Mouse (Mus musculus): ENCODE measurements at regions not wholly inside any gene's neighbourhood (a gene's known extent, or its start where the extent isn't known, plus 50 kb on each side); places are given as distances from the start of the nearest gene placed in this dataset.
A peak's percentile ranks its signal among the peaks of the same experiment; 100 is the strongest.

DNA sequence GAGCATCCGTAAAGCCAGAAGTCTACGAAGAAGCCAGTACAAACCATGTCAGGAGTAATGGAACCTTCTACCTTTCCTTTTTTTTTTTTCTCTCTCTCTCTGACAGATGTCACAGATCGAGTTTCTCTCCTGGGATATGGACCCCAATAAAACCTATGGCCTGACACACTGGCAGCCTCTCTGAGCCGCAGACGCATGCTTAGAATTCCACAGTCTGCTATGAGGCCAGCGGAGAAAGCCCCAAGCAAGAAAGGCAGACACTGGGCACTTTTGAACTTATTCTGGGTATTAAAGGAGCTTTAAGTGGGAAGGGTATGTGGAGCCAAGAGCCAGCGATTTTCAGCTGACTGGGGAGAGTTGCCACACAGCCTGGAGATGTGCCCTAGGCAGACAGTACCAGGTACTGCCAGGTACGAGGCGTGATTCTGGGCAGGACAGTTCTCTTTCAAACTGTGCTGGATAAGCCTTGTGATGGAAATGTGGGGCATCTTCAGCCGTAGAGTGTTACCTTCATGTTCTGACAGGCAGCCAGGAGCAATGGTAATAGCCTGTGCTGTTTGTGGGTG lies 271.8 kb downstream of the Foxo1 start:
- Histone ChIP-seq H3K9ac (ENCODE audit: low read depth, low read length) (no peak overlapping the region), H3K4me2 (replicated peaks; ENCODE audit: low read depth, low read length) (no peak overlapping the region), H3K27ac (ENCODE audit: low read depth, low read length) (no peak overlapping the region), H3K4me3 (ENCODE audit: low read depth, low read length) (no peak overlapping the region), H3K4me1 (replicated peaks; ENCODE audit: control insufficient read depth, insufficient read depth, low read length) (no peaks in the 10 kb centered on the region), H3K27me3 (ENCODE audit: control insufficient read depth, insufficient read depth, low read length) (no peaks in the 10 kb centered on the region; the same call in 1 of the 2 replicates), H3K36me3 (ENCODE audit: control insufficient read depth, insufficient read depth, low read length) (no peaks in the 10 kb centered on the region), H3K9me3 (ENCODE audit: control insufficient read depth, low read length) (no peaks in the 10 kb centered on the region)
- no peak for ATAC-seq (ENCODE audit: low FRiP score)
- WGBS, result 54% methylated on average over 10 of the region's 10 CpGs
- no peak for DNase-seq (ENCODE audit: low spot score)

DNA sequence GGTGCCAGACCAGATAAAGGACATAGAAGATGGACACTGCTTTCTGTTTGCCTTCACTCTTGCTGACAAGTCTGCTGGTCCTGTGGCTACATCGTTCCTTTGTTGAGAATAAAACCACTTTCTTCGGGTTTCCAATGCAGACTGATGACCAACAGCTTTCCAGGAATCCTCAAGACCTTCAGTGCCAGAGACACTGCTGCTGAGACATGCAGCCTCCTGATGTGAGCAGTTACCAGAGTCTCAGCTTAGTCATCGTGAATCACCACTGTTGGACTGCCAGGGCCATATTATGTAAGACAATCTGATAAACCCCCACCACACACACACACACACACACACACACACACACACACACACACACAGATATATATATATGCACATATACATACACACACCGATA lies 270.2 kb downstream of the Foxo1 start:
- Histone ChIP-seq H3K27ac (ENCODE audit: low read depth, low read length) (no peak overlapping the region), H3K27me3 (ENCODE audit: control insufficient read depth, insufficient read depth, low read length) (no peaks in the 10 kb centered on the region; the same call in 1 of the 2 replicates), H3K4me3 (ENCODE audit: low read depth, low read length) (no peak overlapping the region), H3K4me2 (replicated peaks; ENCODE audit: low read depth, low read length) (no peak overlapping the region), H3K9me3 (ENCODE audit: control insufficient read depth, low read length) (no peaks in the 10 kb centered on the region), H3K4me1 (replicated peaks; ENCODE audit: control insufficient read depth, insufficient read depth, low read length) (no peaks in the 10 kb centered on the region), H3K36me3 (ENCODE audit: control insufficient read depth, insufficient read depth, low read length) (no peaks in the 10 kb centered on the region), H3K9ac (ENCODE audit: low read depth, low read length) (no peak overlapping the region)
- 92% methylated on average over 4 of the region's 4 CpGs for WGBS
- ATAC-seq (ENCODE audit: low FRiP score) (no peak), DNase-seq (ENCODE audit: low spot score) (no peak)

DNA sequence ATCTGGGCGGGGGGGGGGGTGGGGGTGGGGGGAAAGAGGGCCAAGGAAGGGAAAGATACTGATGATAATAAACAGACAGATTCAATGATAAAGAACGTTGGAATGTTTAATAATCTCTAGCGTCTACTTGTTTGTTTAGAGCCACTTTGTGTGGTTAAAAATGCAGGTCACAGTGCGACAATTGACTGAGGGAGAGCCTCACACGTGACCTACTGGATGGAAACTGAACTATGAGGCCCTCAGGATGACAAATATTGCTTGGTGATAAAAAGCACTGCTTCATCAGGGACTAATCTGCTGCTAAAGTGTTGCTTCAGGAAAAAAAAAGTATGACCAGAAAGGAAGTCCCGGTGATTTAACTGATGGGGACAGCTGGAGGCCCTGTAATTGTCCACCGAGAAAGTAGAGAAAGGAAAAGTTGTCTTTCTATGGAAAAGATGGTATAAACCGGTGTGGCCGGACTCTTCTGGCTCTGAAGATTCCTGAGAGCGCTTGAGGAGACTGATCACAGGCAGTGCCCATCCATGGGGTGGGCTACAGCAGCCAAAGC lies 269.3 kb downstream of the Foxo1 start:
- ATAC-seq (ENCODE audit: low FRiP score), result no peak
- Histone ChIP-seq H3K9me3 (ENCODE audit: control insufficient read depth, low read length) (no peaks in the 10 kb centered on the region), H3K27me3 (ENCODE audit: control insufficient read depth, insufficient read depth, low read length) (no peaks in the 10 kb centered on the region; the same call in 1 of the 2 replicates), H3K9ac (ENCODE audit: low read depth, low read length) (no peak overlapping the region), H3K4me3 (ENCODE audit: low read depth, low read length) (no peak overlapping the region), H3K4me2 (replicated peaks; ENCODE audit: low read depth, low read length) (no peak overlapping the region), H3K4me1 (replicated peaks; ENCODE audit: control insufficient read depth, insufficient read depth, low read length) (no peaks in the 10 kb centered on the region), H3K27ac (ENCODE audit: low read depth, low read length) (no peak overlapping the region), H3K36me3 (ENCODE audit: control insufficient read depth, insufficient read depth, low read length) (no peaks in the 10 kb centered on the region)
- 79% methylated on average over 10 of the region's 10 CpGs for WGBS
- no peak for DNase-seq (ENCODE audit: low spot score)

DNA sequence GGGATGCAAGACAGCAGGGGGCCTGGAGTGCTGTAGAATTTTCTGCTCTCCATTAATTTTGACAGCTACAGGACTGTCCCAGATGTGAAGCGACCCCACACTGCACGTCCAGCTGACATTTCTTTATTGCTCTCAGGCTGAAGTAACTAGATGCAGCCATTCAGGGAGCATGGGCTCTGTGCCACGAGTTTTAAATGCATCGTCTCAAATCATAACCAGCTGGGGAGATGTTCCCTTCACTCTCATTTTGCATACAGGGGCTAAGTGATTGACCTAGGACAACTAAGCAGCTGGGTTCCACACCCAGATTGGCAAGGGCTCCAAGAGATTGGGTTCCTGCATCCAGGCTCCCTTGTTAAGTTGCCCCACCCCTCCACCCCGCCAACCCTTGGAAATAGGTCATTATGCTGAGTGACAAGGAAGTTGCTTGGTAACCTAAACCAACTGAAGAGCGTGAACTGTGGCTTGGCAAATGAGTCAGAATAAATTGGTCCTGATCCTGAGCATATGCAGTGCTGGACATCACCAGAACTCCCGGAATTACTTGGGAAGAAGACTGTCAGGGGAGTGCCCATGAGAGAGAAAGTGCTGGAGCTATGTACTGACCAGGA lies 267.4 kb downstream of the Foxo1 start:
- Histone ChIP-seq H3K36me3 (ENCODE audit: control insufficient read depth, insufficient read depth, low read length) (no peaks in the 10 kb centered on the region), H3K9me3 (ENCODE audit: control insufficient read depth, low read length) (no peaks in the 10 kb centered on the region), H3K9ac (ENCODE audit: low read depth, low read length) (no peak overlapping the region), H3K4me2 (replicated peaks; ENCODE audit: low read depth, low read length) (no peak overlapping the region), H3K27ac (ENCODE audit: low read depth, low read length) (no peak overlapping the region), H3K4me1 (replicated peaks; ENCODE audit: control insufficient read depth, insufficient read depth, low read length) (no peaks in the 10 kb centered on the region), H3K27me3 (ENCODE audit: control insufficient read depth, insufficient read depth, low read length) (no peaks in the 10 kb centered on the region; the same call in 1 of the 2 replicates), H3K4me3 (ENCODE audit: low read depth, low read length) (no peak overlapping the region)
- peak; percentile 25; the same call in 1 of the 2 replicates for ATAC-seq (ENCODE audit: low FRiP score)
- DNase-seq (ENCODE audit: low spot score), result peak; percentile 44
- 33% methylated on average over 7 of the region's 7 CpGs for WGBS

DNA sequence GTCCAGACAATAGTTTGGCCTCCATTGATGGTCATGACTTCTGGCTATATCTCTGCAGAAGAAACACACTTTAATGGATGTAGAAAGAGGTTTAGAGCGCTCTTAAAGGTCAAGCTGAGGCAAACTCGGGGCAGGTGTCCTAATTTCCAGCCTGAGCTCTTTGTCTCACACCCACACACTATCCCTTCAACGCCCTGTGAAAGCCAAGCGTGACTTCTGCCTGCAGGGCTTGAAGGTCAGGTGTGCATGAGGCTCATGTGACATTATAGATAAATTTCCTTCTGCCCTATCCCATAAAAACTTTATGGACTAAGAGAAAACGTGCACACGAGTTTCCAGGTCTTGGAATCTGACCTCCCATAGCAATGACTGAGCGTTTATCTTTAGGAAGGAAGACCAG lies 266.0 kb downstream of the Foxo1 start:
- no peaks in the 10 kb centered on the region for H3K36me3 ChIP-seq (ENCODE audit: control insufficient read depth, insufficient read depth, low read length)
- no peaks in the 10 kb centered on the region for H3K4me1 ChIP-seq (replicated peaks; ENCODE audit: control insufficient read depth, insufficient read depth, low read length)
- no peaks in the 10 kb centered on the region for H3K9me3 ChIP-seq (ENCODE audit: control insufficient read depth, low read length)
- H3K4me3 ChIP-seq (ENCODE audit: low read depth, low read length), result no peak overlapping the region
- ATAC-seq (ENCODE audit: low FRiP score) (no peak), DNase-seq (ENCODE audit: low spot score) (no peak)
- H3K27me3 ChIP-seq (ENCODE audit: control insufficient read depth, insufficient read depth, low read length), result no peaks in the 10 kb centered on the region
- no peak overlapping the region for H3K27ac ChIP-seq (ENCODE audit: low read depth, low read length)
- WGBS, result 82% methylated on average over 7 of the region's 7 CpGs
- H3K4me2 ChIP-seq (replicated peaks; ENCODE audit: low read depth, low read length), result no peak overlapping the region
- no peak overlapping the region for H3K9ac ChIP-seq (ENCODE audit: low read depth, low read length)

DNA sequence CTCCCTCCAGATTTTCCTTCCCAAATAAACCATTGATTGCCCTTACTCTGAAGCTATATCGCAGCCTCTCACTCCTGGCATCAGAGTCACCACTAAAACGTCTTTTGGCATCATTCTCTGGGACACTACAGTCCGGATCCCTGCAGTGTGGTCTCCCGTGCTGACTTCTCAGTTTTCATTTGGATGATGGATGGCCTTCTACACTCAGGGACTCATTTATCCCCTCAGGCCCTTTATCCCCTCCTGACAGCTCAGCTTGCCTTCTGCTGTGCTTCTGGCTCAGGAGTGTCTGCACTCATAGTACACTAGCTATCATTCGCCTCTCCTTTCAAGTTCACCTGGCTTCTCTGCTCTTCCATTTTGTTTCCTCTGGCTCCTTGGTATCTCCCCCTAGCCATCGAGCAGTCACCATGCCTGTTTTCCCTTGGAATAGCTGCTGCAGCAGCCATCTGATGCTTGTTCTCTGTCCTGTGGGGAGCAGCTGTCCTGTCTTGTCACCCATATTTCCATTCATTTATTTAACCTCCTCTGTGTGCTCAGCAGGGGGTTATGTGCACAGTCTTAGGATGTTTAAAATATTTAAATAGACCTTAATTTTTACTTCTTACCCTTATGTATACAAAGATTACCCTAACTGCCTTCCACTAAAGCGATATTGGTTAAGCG lies 263.7 kb downstream of the Foxo1 start:
- Histone ChIP-seq H3K4me1 (replicated peaks; ENCODE audit: control insufficient read depth, insufficient read depth, low read length) (no peaks in the 10 kb centered on the region; the same call in 1 of the 2 replicates), H3K9ac (ENCODE audit: low read depth, low read length) (no peak overlapping the region), H3K9me3 (ENCODE audit: control insufficient read depth, low read length) (no peaks in the 10 kb centered on the region), H3K36me3 (ENCODE audit: control insufficient read depth, insufficient read depth, low read length) (no peaks in the 10 kb centered on the region), H3K27me3 (ENCODE audit: control insufficient read depth, insufficient read depth, low read length) (no peaks in the 10 kb centered on the region), H3K27ac (ENCODE audit: low read depth, low read length) (no peak overlapping the region), H3K4me3 (ENCODE audit: low read depth, low read length) (no peak overlapping the region), H3K4me2 (replicated peaks; ENCODE audit: low read depth, low read length) (no peak overlapping the region)
- 52% methylated on average over 8 of the region's 8 CpGs for WGBS
- ATAC-seq (ENCODE audit: low FRiP score), result peak; percentile 53; the same call in 1 of the 2 replicates
- DNase-seq (ENCODE audit: low spot score), result peak; percentile 36

DNA sequence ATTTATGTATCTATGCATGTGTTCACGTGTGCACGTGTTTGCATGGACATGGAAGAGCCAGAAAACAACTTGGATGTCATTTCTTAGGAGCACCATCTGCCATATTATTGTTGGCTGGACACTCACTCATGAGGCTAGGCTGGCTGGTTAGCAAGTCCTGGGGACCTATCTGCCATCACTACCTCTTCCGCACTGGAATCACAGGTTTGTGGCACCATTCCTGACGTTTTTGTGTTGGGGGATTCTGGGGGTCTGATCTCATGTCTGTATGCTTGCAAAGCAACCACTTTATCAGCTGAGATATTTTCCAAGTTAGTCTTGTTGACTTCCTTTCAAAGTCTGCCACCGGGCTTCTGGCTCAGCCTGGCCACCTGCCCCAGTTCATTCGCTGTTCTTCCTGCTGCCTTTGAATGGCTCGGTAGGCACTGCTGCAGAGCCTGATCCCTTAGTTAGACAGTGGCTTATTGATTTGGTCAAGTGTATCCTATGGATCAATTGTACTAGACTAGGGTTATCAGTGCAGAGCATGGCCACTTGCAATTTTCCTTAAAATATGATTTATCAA lies 262.4 kb downstream of the Foxo1 start:
- H3K4me3 ChIP-seq (ENCODE audit: low read depth, low read length), result no peak overlapping the region
- ATAC-seq (ENCODE audit: low FRiP score), result no peak
- H3K27me3 ChIP-seq (ENCODE audit: control insufficient read depth, insufficient read depth, low read length), result no peaks in the 10 kb centered on the region
- no peak overlapping the region for H3K4me2 ChIP-seq (replicated peaks; ENCODE audit: low read depth, low read length)
- 88% methylated on average over 7 of the region's 7 CpGs for WGBS
- H3K4me1 ChIP-seq (replicated peaks; ENCODE audit: control insufficient read depth, insufficient read depth, low read length), result no peaks in the 10 kb centered on the region; the same call in 1 of the 2 replicates
- H3K9ac ChIP-seq (ENCODE audit: low read depth, low read length), result no peak overlapping the region
- no peak for DNase-seq (ENCODE audit: low spot score)
- H3K9me3 ChIP-seq (ENCODE audit: control insufficient read depth, low read length), result no peaks in the 10 kb centered on the region
- no peaks in the 10 kb centered on the region for H3K36me3 ChIP-seq (ENCODE audit: control insufficient read depth, insufficient read depth, low read length)
- no peak overlapping the region for H3K27ac ChIP-seq (ENCODE audit: low read depth, low read length)

DNA sequence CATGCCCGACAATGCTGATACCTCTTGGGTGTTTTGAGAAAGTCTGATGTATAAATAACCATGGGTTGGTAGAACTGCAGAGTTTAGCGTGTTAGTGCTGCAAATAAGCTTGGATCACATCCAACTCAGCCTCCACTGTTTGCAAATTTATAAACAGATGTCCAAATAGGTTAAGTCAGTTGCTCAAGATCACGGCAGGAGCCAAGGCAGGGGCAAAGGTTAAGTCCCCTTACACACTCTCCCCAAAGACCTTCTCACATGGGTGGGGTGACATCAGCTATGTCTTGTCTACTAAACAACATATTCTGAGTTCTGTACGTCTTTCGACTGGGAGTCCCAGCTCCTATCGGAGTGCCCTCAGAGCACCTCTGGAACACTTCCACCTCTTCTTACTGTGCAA lies 261.0 kb downstream of the Foxo1 start:
- no peaks in the 10 kb centered on the region for H3K36me3 ChIP-seq (ENCODE audit: control insufficient read depth, insufficient read depth, low read length)
- H3K9me3 ChIP-seq (ENCODE audit: control insufficient read depth, low read length), result no peaks in the 10 kb centered on the region
- H3K27me3 ChIP-seq (ENCODE audit: control insufficient read depth, insufficient read depth, low read length), result no peaks in the 10 kb centered on the region
- no peak for ATAC-seq (ENCODE audit: low FRiP score)
- H3K9ac ChIP-seq (ENCODE audit: low read depth, low read length), result no peak overlapping the region
- WGBS, result 83% methylated on average over 6 of the region's 6 CpGs
- DNase-seq (ENCODE audit: low spot score), result no peak
- no peak overlapping the region for H3K4me2 ChIP-seq (replicated peaks; ENCODE audit: low read depth, low read length)
- no peak overlapping the region for H3K4me3 ChIP-seq (ENCODE audit: low read depth, low read length)
- H3K4me1 ChIP-seq (replicated peaks; ENCODE audit: control insufficient read depth, insufficient read depth, low read length), result no peaks in the 10 kb centered on the region; the same call in 1 of the 2 replicates
- no peak overlapping the region for H3K27ac ChIP-seq (ENCODE audit: low read depth, low read length)

All from hindbrain, embryonic 11.5 days (tissue).